Mouse (Mus musculus): ENCODE data around the gene Tctex1d4. TPM values are rescaled to one million over a fixed set of nuclear protein-coding genes. Genes with fewer than 3 reads are reported as not detected.

Gene Tctex1d4
- polyA plus RNA-seq, 1 experiment from 2014 or later = 0.71 TPM

DNA sequence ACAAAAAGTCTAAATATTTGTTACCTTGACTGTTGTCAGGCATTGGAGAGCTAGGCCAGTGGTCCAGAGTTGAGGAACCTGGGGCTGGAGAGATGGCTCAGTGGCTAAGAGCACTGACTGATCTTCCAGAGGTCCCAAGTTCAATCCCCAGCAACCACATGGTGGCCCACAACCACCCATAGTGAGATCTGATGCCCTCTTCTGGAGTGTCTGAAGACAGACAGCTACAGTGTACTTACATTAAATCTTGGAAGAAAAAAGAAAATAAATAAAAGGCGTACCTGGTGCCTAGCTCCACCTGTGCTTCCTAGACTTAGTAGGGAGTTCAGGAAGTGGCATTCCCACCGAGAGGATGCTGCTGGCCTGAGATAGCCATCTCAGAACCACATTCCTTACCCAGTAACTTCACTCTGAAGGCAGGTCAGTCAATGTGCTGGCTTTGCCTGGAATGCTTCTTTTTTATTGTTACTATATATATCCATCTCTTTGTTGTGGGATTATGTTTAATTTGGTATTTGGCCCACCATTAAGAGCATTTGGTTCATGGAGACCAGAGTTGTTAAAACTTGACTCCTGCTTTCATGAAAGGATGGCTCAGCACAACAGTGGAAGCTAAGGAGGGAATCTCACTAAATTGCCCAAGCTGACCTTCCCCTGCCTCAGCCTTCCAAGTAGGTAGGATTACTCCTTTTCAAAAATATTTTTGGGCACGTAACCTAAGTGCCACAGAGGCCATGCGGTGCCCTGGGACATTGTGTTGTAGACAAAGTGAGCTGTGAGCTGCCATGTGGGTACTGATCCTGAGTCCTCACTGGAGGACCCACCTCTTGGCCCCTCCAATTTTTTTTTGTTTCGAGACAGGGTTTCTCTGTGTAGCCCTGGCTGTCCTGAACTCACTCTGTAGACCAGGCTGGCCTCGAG, 23.0 kb downstream of the Tctex1d4 start:
- Histone ChIP-seq H3K4me3 (no peak overlapping the region), H3K27me3 (ENCODE audit: insufficient read depth, poor library complexity, severe bottlenecking) (no peaks in the 10 kb centered on the region), H3K36me3 (peaks cover 71% of the 10 kb centered on the region), H3K9me3 (no peaks in the 10 kb centered on the region), H3K27ac (no peak overlapping the region), H3K4me1 (replicated peaks) (peaks cover 25% of the 10 kb centered on the region)
- 71% methylated on average over 6 of the region's 6 CpGs for WGBS
- no peak for DNase-seq (ENCODE audit: low spot score)

DNA sequence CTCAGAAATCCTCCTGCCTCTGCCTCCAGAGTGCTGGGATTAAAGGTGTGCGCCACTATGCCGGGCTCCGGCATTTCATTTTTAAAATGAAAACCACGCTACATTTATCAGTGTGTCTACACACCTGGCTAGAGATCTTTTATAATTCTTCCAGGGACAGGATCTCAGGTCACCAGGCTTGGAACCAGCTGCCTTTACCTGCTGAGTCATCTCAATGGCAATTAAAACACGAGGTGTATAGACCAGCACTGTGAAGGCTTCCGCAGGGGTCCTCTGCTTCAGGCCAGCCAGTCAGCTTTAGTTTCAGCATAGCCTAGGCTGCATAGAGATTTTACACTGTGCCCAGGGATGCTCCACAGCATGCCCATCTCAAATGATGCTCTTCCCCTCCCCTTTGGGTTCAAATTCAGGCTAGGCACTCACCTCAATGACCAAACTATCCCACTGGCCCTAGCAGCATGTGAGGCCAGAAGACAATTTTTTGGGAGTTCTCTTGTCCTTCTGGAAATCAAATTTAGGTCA, 23.7 kb downstream of the Tctex1d4 start:
- H3K4me1 ChIP-seq (replicated peaks) = peaks cover 30% of the 10 kb centered on the region
- peaks cover 78% of the 10 kb centered on the region for H3K36me3 ChIP-seq
- no peaks in the 10 kb centered on the region for H3K27me3 ChIP-seq (ENCODE audit: insufficient read depth, poor library complexity, severe bottlenecking)
- no peaks in the 10 kb centered on the region for H3K9me3 ChIP-seq
- no peak overlapping the region for H3K27ac ChIP-seq
- 90% methylated on average over 6 of the region's 6 CpGs for WGBS
- H3K4me3 ChIP-seq = no peak overlapping the region
- DNase-seq (ENCODE audit: low spot score) = no peak

DNA sequence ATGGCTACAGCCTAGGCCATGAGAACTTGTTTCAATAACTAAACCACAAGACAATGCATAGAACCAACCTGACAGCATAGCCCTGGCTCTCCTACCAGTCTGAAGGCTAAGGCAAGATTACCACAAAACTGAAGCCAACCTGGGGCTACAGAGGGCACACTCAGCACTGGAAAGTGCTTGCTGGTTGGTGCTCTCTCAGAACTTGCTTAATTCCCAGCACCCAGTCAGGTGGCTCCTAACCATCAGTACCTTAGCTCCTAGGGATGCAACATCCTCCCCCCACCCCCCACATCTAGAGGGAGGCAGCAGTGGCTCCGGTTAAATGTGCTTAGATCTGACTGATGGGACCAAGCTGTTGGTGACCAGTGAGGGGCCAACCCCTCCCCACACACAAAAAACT, 24.8 kb downstream of the Tctex1d4 start:
- no peaks in the 10 kb centered on the region for H3K9me3 ChIP-seq
- H3K27me3 ChIP-seq (ENCODE audit: insufficient read depth, poor library complexity, severe bottlenecking) = no peaks in the 10 kb centered on the region
- 89% methylated on average over 1 of the region's 1 CpGs for WGBS
- H3K27ac ChIP-seq = no peak overlapping the region
- H3K4me3 ChIP-seq = no peak overlapping the region
- H3K36me3 ChIP-seq = peaks cover 79% of the 10 kb centered on the region
- DNase-seq (ENCODE audit: low spot score) = no peak
- H3K4me1 ChIP-seq (replicated peaks) = peaks cover 26% of the 10 kb centered on the region

DNA sequence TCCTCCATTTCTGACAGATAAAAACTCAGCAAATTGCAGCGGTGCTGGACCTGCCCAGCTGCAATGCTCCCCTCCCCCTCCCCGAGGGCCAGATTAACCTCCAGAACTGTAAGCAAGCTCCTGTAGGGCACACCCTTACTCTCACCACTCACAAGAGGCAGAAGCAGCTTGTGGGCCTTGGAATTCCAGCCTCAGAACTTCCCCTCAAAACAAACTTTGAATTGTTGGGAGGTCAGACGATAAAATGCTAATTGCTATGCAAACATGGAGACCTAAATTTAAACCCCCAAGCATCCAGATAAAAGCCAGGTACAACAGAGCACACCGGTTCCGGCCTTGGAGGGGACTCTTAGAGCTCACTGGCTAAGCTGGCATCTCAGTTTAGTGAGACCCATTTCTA, 26.1 kb downstream of the Tctex1d4 start:
- H3K27ac ChIP-seq = no peak overlapping the region
- WGBS = 87% methylated on average over 5 of the region's 5 CpGs
- no peaks in the 10 kb centered on the region for H3K9me3 ChIP-seq
- H3K4me1 ChIP-seq (replicated peaks) = peaks cover 26% of the 10 kb centered on the region
- peaks cover 75% of the 10 kb centered on the region for H3K36me3 ChIP-seq
- no peaks in the 10 kb centered on the region for H3K27me3 ChIP-seq (ENCODE audit: insufficient read depth, poor library complexity, severe bottlenecking)
- no peak for DNase-seq (ENCODE audit: low spot score)
- peak overlapping the region; percentile 11; the same call in 1 of the 2 replicates for H3K4me3 ChIP-seq

DNA sequence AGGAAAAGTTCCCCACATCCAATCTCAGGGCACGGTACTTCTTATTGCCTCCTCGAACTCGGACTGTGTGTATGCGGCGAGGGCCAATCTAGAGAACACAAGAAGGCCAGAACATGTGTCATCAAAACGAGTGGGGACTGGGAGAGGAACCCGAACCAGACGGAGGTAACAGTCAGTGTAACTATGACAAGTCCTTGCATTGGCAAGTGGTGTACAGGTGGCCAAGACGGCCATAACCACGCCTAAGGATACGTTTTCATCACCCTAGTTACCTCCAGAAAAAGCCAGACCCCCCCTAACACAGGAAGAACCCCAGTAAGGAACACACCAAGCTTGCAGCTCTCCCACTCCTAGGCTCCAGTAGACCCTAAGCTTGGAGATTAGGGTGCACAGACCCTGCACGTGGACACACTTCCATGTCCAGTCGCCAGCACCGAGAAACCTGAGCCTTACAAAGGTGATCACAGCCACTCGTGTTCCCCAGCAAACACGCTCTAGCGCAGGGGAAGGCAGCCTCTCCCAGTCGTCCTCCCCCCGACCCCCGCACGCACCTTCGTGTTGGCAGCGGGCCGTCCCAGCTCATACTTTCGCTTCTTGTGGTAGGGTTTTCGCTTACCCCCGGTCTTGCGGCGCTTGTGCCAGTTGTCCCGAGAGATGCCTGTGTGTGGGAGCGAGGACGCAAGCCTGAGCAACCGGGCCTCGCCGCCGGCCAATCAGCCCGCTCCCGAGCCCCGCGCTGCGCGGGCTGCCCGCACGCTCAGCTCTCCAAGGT, 28.6 kb downstream of the Tctex1d4 start:
- H3K27me3 ChIP-seq (ENCODE audit: insufficient read depth, poor library complexity, severe bottlenecking) = no peaks in the 10 kb centered on the region
- no peak for DNase-seq (ENCODE audit: low spot score)
- peaks cover 26% of the 10 kb centered on the region for H3K4me1 ChIP-seq (replicated peaks)
- H3K36me3 ChIP-seq = peaks cover 70% of the 10 kb centered on the region
- peak overlapping the region; percentile 99 for H3K27ac ChIP-seq
- WGBS = 3% methylated on average over 44 of the region's 44 CpGs
- no peaks in the 10 kb centered on the region for H3K9me3 ChIP-seq
- peak overlapping the region; percentile 98 for H3K4me3 ChIP-seq

DNA sequence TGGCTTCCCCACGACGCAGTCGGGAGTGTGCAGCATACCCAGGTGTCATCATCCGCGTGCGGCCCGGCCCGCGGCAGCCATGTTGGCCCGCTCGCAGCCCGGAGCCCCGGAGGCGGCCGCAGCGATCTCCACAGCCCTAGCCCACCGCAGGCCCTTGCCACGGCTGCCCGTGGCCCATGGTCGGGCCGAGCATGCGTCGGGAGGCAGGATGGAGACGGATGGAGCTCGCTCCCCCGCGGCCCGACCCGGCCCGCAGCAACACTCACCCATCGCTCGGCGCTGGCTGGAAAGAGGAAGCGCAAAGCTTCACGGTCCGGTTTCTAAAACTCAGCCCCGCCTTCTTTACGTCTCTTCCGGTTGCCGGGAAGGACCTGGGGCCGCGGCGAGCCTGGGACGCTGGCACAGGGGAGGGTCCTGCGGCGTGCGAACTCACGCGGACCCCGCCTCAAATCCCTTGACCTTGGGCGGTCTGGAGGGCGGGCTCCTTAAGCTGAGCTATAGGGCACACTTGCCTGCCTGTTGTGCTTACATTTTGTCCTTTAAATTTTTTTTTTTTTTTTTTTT, 29.3 kb downstream of the Tctex1d4 start, which contains the start of gene Rps8:
TSS of gene Rps8 (minus strand) at position 452 of the 564 bp plus-strand sequence.
- peak within 1 kb of the TSS; percentile 99 for H3K27ac ChIP-seq
- H3K36me3 ChIP-seq = peaks cover 70% of the 10 kb centered on the region
- DNase-seq (ENCODE audit: low spot score) = peak; percentile 91
- peaks cover 26% of the 10 kb centered on the region for H3K4me1 ChIP-seq (replicated peaks)
- H3K27me3 ChIP-seq (ENCODE audit: insufficient read depth, poor library complexity, severe bottlenecking) = no peaks in the 10 kb centered on the region
- whole genome bisulfite sequencing = under 1% methylated on average over 52 of the region's 52 CpGs
- no peaks in the 10 kb centered on the region for H3K9me3 ChIP-seq
- H3K4me3 ChIP-seq = peak within 1 kb of the TSS; percentile 98

DNA sequence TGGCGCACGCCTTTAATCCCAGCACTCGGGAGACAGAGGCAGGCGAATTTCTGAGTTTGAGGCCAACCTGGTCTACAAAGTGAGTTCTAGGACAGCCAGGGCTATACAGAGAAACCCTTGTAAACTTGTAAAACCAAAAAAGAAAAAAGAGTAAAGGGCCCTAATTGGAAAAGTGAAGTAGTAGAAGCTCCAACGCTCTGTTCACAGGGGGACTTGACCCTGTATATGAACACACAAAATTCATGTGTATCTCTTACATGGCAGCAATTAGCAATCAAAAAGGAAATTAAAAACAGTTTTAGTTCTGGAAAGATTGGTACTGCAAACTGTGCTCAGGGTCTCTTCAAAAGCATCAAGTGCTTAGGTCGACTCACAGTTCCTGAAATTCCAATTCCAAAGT, 29.8 kb downstream of the Tctex1d4 start:
- H3K27ac ChIP-seq = peak overlapping the region; percentile 99
- peaks cover 70% of the 10 kb centered on the region for H3K36me3 ChIP-seq
- peaks cover 26% of the 10 kb centered on the region for H3K4me1 ChIP-seq (replicated peaks)

DNA sequence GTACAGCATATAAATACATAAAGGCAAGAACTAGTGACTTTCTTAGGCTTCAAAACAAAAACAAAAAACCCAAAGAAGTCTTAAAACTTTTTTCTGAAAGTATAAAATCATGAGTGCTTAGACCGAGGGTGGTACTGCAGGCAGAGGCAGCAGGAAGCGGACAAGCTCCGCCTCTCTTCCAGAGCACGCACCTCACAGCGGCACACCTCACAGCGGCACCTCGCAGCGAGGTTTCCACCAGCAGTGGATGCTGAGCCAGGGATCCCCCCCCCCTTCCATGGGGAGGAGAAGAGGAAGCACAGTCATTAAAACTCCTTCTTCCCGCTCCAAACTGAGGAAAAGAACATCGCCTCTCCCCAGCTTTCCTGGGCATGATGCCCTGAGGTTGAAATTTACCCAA, 33.1 kb downstream of the Tctex1d4 start:
- no peaks in the 10 kb centered on the region for H3K27me3 ChIP-seq (ENCODE audit: insufficient read depth, poor library complexity, severe bottlenecking)
- no peak overlapping the region for H3K4me3 ChIP-seq
- H3K27ac ChIP-seq = no peak overlapping the region
- H3K36me3 ChIP-seq = peaks cover 71% of the 10 kb centered on the region
- DNase-seq (ENCODE audit: low spot score) = no peak
- H3K9me3 ChIP-seq = no peaks in the 10 kb centered on the region
- WGBS = 87% methylated on average over 10 of the region's 10 CpGs
- H3K4me1 ChIP-seq (replicated peaks) = peaks cover 4% of the 10 kb centered on the region; the same call in 1 of the 2 replicates

More for the DNA sequence above, 29.8 kb downstream of the Tctex1d4 start:
- Histone ChIP-seq H3K27me3 (ENCODE audit: insufficient read depth, poor library complexity, severe bottlenecking) (no peaks in the 10 kb centered on the region), H3K4me3 (peak overlapping the region; percentile 98), H3K9me3 (no peaks in the 10 kb centered on the region)
- 34% methylated on average over 6 of the region's 6 CpGs for WGBS
- DNase-seq (ENCODE audit: low spot score) = no peak

DNA sequence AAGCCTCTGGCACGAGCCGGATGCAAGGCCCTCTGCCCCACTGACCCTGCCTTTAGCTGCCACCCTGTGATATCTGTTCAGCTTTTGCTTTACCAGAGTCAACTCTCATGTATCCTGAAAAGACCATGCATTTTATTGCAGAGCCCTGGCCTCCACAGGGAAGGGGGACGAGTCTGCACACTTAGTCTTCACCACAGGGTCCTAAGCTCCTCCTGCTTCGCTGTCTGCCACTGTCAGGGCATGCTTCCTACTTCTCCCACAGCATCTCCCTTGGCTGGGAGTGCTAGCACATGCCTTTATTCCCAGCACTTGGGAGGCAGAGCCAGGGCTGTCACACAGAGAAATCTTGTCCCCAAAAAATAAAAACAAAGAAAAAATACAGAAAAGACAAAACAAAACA, 34.6 kb downstream of the Tctex1d4 start:
- no peak overlapping the region for H3K4me3 ChIP-seq
- H3K36me3 ChIP-seq = peaks cover 79% of the 10 kb centered on the region
- H3K4me1 ChIP-seq (replicated peaks) = no peaks in the 10 kb centered on the region
- WGBS = 81% methylated on average over 4 of the region's 4 CpGs
- H3K9me3 ChIP-seq = no peaks in the 10 kb centered on the region
- H3K27ac ChIP-seq = no peak overlapping the region
- H3K27me3 ChIP-seq (ENCODE audit: insufficient read depth, poor library complexity, severe bottlenecking) = no peaks in the 10 kb centered on the region
- no peak for DNase-seq (ENCODE audit: low spot score)

DNA sequence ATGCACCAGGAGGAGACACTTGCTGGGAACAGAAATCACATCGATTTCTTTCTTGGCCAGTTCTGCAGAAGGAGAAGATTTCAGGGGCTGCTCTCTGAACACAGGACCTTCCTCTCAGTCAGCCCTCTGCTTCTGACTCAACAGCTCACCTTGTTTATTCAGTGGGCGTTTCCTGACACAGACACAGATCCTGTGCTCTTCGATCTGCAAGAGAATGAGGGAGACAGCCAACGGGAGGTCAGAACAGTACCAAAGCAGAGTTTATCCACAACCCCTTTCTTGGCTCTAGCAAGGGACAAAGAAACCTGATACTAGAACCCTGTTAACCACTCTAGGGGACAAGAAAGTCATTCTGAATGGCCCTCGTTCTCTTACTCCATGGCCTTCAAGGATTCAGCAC, 43.3 kb downstream of the Tctex1d4 start:
- 94% methylated on average over 5 of the region's 5 CpGs for WGBS
- Histone ChIP-seq H3K27me3 (ENCODE audit: insufficient read depth, poor library complexity, severe bottlenecking) (no peaks in the 10 kb centered on the region), H3K9me3 (no peaks in the 10 kb centered on the region), H3K36me3 (peaks cover 100% of the 10 kb centered on the region), H3K4me1 (replicated peaks) (no peaks in the 10 kb centered on the region), H3K4me3 (no peak overlapping the region), H3K27ac (no peak overlapping the region)
- DNase-seq (ENCODE audit: low spot score) = no peak

Data from hindbrain, embryonic 10.5 days (tissue).